Mouse (Mus musculus) C2C12 (cell line): Measurements from ENCODE around the gene Phf21a. TPM values are rescaled to one million over a fixed set of nuclear protein-coding genes. Genes with fewer than 3 reads are reported as not detected.

Experiments
- H3K27me3 ChIP-seq: one replicate; pipeline ENCODE4 v1.6.1; 2011; ENCODE audit not compliant: control insufficient read depth, insufficient read depth, insufficient read length
- H3K36me3 ChIP-seq: one replicate; pipeline ENCODE4 v1.6.1; 2011; ENCODE audit not compliant: control insufficient read depth, insufficient read depth
- H3K4me3 ChIP-seq: one replicate; pipeline ENCODE4 v1.5.1; 2011; ENCODE audit warnings: mild to moderate bottlenecking, control low read depth; ENCODE audit not compliant: poor library complexity, insufficient read depth, severe bottlenecking
- H3K79me2 ChIP-seq: one replicate; pipeline ENCODE4 v1.6.1; 2011; ENCODE audit not compliant: control insufficient read depth, insufficient read depth
- H3K79me3 ChIP-seq: one replicate; pipeline ENCODE4 v1.6.1; 2011; ENCODE audit warnings: low read depth, control low read depth
- H3ac ChIP-seq: one replicate; pipeline ENCODE3; 2011; ENCODE audit warnings: low read depth; ENCODE audit not compliant: control insufficient read depth, insufficient read length
- CEBPB ChIP-seq: IDR thresholded peaks from one replicate; pipeline ENCODE4 v1.6.1; 2011; ENCODE audit warnings: low read depth, mild to moderate bottlenecking, control low read depth, moderate library complexity
- CTCF ChIP-seq: IDR thresholded peaks from one replicate; pipeline ENCODE4 v1.5.1; 2011; ENCODE audit not compliant: control insufficient read depth, insufficient read depth, insufficient read length
- FOSL1 ChIP-seq: IDR thresholded peaks from one replicate; pipeline ENCODE4 v1.8.0; 2011; ENCODE audit warnings: mild to moderate bottlenecking, low read length; ENCODE audit not compliant: poor library complexity, insufficient read depth, severe bottlenecking
- MAX ChIP-seq: IDR thresholded peaks from one replicate; pipeline ENCODE4 v1.6.1; 2011; ENCODE audit warnings: mild to moderate bottlenecking, control low read depth
- MYOD1 ChIP-seq: IDR thresholded peaks from one replicate; pipeline ENCODE4 v1.6.1; 2011; ENCODE audit warnings: low read depth; ENCODE audit not compliant: control insufficient read depth, insufficient read length
- MYOG ChIP-seq: IDR thresholded peaks from one replicate; pipeline ENCODE4 v1.6.1; 2011; ENCODE audit not compliant: control insufficient read depth, insufficient read length; ENCODE audit errors: extremely low read depth
- USF1 ChIP-seq: IDR thresholded peaks from one replicate; pipeline ENCODE4 v1.6.1; 2011; ENCODE audit warnings: low read depth, mild to moderate bottlenecking, control low read depth, moderate library complexity
- polyA plus RNA-seq: library from polyadenylated mRNA; unstranded; fragments of >200 nt; fragmentation: generic; extraction: Trizol; gene quantifications from one replicate; pipeline ENCODE4 v1.2.1, GENCODE M21; 2012; ENCODE audit warnings: missing spikeins

Phf21a gene
- polyA plus RNA-seq, 1 experiment = 8.5 TPM

DNA sequence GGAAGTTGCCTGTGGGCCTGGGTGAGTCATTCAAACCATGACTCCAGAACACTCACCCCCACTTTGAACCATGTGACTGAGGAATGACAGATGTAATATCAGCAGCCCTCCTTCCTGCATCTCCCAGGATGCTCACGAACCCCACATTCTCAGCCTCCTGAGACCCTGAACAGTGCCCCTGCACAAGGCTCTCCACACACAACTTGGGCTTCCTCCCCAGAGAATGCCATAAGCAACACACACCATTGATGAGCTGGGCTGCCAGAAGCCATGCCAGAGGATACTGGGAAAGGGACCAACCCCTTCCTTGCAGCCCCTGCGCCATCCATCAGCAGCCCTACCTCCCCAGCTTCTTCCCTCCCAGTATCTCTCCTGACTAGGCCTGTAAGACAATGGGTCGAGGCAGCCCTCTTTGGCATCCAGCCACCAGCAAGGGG lies 295.2 kb downstream of the Phf21a start:
- peaks cover 6% of the 10 kb centered on the region for H3K27me3 ChIP-seq
- H3K79me3 ChIP-seq = no peaks in the 10 kb centered on the region
- peaks cover 6% of the 10 kb centered on the region for H3K36me3 ChIP-seq
- H3K79me2 ChIP-seq = no peaks in the 10 kb centered on the region
- no peak overlapping the region for H3ac ChIP-seq
- H3K4me3 ChIP-seq = peak overlapping the region; percentile 46
- TF ChIP-seq MYOD1 (no peak), USF1 (peak; percentile 45), FOSL1 (no peak)

DNA sequence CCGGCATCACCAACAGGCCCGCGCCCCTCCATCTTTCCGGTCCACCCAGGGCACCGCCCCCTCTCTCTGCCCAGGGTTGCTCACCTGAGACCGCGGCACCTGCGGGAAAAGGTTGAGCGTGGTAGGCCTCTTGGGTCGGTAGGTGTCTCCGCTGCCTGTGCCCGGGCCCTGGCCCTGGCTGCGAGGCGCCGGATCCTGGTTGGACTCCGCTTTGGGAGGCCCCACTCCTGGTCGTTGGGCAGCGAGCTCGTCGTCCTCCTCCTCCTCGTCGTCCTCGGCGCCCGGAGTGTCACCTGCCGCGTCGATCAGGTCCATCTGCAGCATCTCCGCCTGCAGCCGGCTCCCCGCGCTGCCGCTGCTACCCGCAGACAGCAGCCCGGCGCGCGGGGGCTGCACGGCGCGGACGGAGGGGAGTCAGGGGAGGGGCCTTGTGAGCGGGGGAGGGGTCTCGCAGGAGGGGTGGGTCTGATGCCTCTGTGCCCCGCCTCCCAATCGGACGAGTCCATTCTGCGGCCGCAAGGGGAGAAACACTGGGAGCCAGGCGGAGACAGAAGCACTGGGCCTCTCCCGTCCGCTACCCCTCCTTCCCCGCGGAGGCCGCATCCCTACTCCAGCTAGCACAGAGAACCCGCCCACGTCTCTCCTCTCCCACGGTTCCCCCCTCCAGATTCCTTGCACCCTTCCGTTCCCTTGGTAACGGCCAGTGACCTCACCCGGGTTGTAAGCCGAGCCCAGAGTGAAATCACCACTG lies 296.1 kb downstream of the Phf21a start:
- Histone ChIP-seq H3K4me3 (peak overlapping the region; percentile 46), H3K79me2 (no peaks in the 10 kb centered on the region), H3K79me3 (no peaks in the 10 kb centered on the region), H3K27me3 (peaks cover 16% of the 10 kb centered on the region), H3ac (peak overlapping the region; percentile 70), H3K36me3 (peaks cover 6% of the 10 kb centered on the region)
- TF ChIP-seq MYOG = no peak
- TF ChIP-seq MAX = no peak
- no peak for TF ChIP-seq FOSL1

DNA sequence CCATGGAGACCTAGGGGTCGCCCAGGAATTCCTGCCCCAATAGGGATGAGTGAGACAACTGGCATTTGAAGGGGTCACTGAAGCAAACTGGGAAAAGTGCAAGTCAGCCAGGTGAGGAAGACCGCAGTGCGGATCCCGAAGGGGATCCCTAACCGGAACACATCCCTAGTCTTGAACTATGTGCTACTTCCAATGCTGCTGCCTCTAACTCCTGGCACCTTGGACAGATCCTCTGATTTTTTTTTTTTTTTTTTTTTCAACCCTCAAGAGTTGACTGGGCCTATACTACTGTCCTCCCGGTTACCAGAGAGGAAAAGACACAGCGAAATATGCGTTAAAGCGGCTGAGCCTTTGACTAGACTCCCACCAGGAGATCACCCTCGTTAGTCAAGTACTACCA lies 296.7 kb downstream of the Phf21a start:
- H3K4me3 ChIP-seq = peak overlapping the region; percentile 46
- TF ChIP-seq USF1 (no peak), FOSL1 (no peak), MAX (no peak), MYOG (no peak), CTCF (no peak), CEBPB (no peak), MYOD1 (no peak)

GRCm38 (mm10) chr2:92390206-92390930 lies 297.5 kb downstream of the Phf21a start:
- H3ac ChIP-seq = no peak overlapping the region
- H3K4me3 ChIP-seq = no peak overlapping the region
- H3K36me3 ChIP-seq = no peaks in the 10 kb centered on the region
- peaks cover 28% of the 10 kb centered on the region for H3K27me3 ChIP-seq
- H3K79me2 ChIP-seq = no peaks in the 10 kb centered on the region
- H3K79me3 ChIP-seq = no peaks in the 10 kb centered on the region
- no peak for TF ChIP-seq MYOD1
- no peak for TF ChIP-seq MYOG
- no peak for TF ChIP-seq CEBPB
- no peak for TF ChIP-seq USF1
- no peak for TF ChIP-seq MAX
- no peak for TF ChIP-seq CTCF
- TF ChIP-seq FOSL1 = no peak

More for the DNA sequence above, 296.7 kb downstream of the Phf21a start:
- H3K79me3 ChIP-seq = no peaks in the 10 kb centered on the region
- no peak overlapping the region for H3ac ChIP-seq
- peaks cover 22% of the 10 kb centered on the region for H3K27me3 ChIP-seq
- H3K79me2 ChIP-seq = no peaks in the 10 kb centered on the region
- H3K36me3 ChIP-seq = peaks cover 2% of the 10 kb centered on the region

GRCm38 (mm10) chr2:92391116-92391515 lies 298.2 kb downstream of the Phf21a start:
- Histone ChIP-seq H3ac (no peak overlapping the region), H3K79me2 (no peaks in the 10 kb centered on the region), H3K27me3 (peaks cover 30% of the 10 kb centered on the region), H3K36me3 (no peaks in the 10 kb centered on the region), H3K4me3 (no peak overlapping the region), H3K79me3 (no peaks in the 10 kb centered on the region)
- TF ChIP-seq FOSL1 = no peak
- TF ChIP-seq CEBPB = no peak
- TF ChIP-seq USF1 = no peak
- TF ChIP-seq MYOG = no peak
- no peak for TF ChIP-seq MYOD1
- TF ChIP-seq MAX = no peak
- TF ChIP-seq CTCF = no peak
